Mouse (Mus musculus): ENCODE data around the gene Cpox.

GRCm38 (mm10) chr16:58628336-58628680 is 41.8 kb upstream of the Cpox start:
- TF ChIP-seq ZNF384 (IDR thresholded peaks at IDR 0.05; ENCODE audit: low read depth, low read length) (no peak), CTCF (conservative IDR thresholded peaks at IDR 0.05 in 1 of 2, IDR thresholded peaks at IDR 0.05 in 1 of 2; ENCODE audit: low read depth in 2 of 2, low read length in 2 of 2) (no peak), KAT2A (IDR thresholded peaks at IDR 0.05; ENCODE audit: insufficient replicate concordance, low read length) (no peak), EP300 (IDR thresholded peaks at IDR 0.05; ENCODE audit: low read length) (no peak), POLR2A (IDR thresholded peaks at IDR 0.05; ENCODE audit: low read depth, low read length) (no peak), RCOR1 (conservative IDR thresholded peaks at IDR 0.05; ENCODE audit: low read depth, low read length) (no peak), USF1 (IDR thresholded peaks at IDR 0.05; ENCODE audit: low read depth, low read length) (no peak)

Data from CH12.LX (cell line).